Mouse (Mus musculus): Measurements from ENCODE around the gene Col6a4. TPM values are rescaled to one million over a fixed set of nuclear protein-coding genes. Genes with fewer than 3 reads are reported as not detected.

The Col6a4 gene
- polyA plus RNA-seq, 1 experiment from 2014 or later = 1.2 TPM

DNA sequence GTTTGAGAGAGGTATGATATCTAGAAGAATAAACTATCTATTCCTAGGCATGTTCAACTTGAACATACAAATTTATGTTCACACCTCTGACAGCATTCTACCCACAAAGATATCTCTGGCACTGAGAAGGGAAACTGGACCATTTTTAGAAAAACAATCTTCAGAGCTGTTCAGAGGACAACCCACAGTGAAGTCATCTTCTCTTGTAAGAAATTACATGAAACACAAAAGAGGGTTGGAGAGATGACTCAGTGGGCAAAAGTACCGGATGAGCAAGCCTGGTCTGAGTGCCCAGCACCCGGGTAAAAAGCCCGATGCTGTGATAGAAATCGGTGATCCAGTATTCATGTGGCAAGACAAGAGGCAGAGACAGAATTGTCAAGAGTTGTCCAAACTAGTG, 43.1 kb downstream of the Col6a4 start:
- 87% methylated on average over 4 of the region's 4 CpGs for WGBS
- no peaks in the 10 kb centered on the region for H3K27me3 ChIP-seq (replicated peaks)
- no peak overlapping the region for H3K4me3 ChIP-seq (replicated peaks)
- no peak overlapping the region for H3K4me2 ChIP-seq
- H3K4me1 ChIP-seq = no peaks in the 10 kb centered on the region
- no peaks in the 10 kb centered on the region for H3K9me3 ChIP-seq (replicated peaks)
- H3K9ac ChIP-seq (replicated peaks) = no peak overlapping the region
- no peak for ATAC-seq (ENCODE audit: low FRiP score)
- no peak overlapping the region for H3K27ac ChIP-seq (replicated peaks)
- no peaks in the 10 kb centered on the region for H3K36me3 ChIP-seq

DNA sequence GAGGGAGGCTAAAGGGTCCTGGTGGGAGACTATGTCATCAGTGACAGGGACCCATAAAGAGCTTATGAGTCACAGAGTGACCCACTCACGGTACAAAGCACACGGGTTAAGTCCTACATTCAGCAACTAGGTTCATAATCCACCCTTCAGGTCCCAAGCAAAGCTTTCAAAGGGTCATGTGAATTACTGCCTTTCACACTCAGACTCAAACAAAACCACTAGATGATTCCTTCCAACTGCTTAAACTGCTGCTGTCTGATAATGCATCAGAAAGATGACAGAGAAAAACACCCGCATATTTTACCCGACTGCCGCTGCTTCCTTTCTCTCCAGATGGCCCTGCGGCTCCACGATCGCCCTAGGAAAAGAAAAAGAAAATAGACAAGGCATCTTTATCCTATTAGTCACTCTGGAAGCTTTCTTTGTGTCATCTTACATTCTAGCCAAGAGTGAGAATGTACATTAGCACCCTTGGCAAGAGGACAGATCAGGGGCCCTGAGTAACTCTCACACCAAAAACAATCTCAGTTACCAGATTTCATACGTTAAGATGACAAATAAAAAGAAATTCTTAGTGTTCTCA, 52.6 kb downstream of the Col6a4 start:
- H3K27ac ChIP-seq (replicated peaks) = no peak overlapping the region

DNA sequence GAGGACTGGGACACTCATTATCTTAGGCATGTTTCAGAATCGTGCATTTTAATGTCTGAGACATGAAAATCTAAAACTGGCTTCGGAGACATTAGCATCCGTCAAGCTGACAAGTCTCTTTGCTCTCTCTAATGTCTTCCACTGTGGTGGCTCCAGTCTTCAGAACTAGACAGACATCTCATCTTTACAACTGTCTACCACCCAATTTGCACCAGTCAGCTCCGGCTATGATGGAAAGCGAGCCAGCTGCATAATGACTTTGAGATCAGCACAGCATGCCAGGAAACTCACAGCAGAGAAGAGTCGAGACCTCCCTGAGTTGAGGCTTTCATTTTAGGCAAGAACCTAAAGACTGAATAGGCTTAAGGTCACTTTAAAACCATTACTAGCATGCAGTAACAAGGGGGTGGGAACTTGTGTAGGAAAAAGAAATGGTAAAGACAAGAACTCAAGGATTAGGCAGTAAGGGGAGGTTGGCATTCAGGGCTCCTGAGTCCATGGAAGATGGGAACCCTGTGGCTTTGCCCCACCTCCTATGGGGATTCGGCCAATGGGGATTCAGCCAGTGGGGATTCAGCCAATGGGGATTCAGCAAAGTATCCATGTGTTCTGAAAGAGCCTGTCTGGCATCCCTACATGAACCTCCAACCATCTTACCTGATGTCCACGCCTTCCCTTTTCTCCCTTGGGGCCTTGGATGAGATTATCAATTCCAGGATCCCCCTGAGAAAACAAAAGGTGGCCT, 56.5 kb downstream of the Col6a4 start:
- no peak overlapping the region for H3K4me2 ChIP-seq
- H3K4me3 ChIP-seq (replicated peaks) = no peak overlapping the region
- H3K36me3 ChIP-seq = no peaks in the 10 kb centered on the region
- H3K4me1 ChIP-seq = no peaks in the 10 kb centered on the region
- 82% methylated on average over 8 of the region's 8 CpGs for WGBS
- ATAC-seq (ENCODE audit: low FRiP score) = no peak
- H3K27me3 ChIP-seq (replicated peaks) = no peaks in the 10 kb centered on the region
- no peak overlapping the region for H3K27ac ChIP-seq (replicated peaks)
- H3K9ac ChIP-seq (replicated peaks) = no peak overlapping the region
- no peaks in the 10 kb centered on the region for H3K9me3 ChIP-seq (replicated peaks)

More for the DNA sequence above, 52.6 kb downstream of the Col6a4 start:
- Histone ChIP-seq H3K9me3 (replicated peaks) (no peaks in the 10 kb centered on the region), H3K4me2 (no peak overlapping the region), H3K4me1 (no peaks in the 10 kb centered on the region), H3K36me3 (no peaks in the 10 kb centered on the region), H3K9ac (replicated peaks) (no peak overlapping the region), H3K4me3 (replicated peaks) (no peak overlapping the region), H3K27me3 (replicated peaks) (no peaks in the 10 kb centered on the region)
- no peak for ATAC-seq (ENCODE audit: low FRiP score)
- WGBS = 71% methylated on average over 9 of the region's 9 CpGs

DNA sequence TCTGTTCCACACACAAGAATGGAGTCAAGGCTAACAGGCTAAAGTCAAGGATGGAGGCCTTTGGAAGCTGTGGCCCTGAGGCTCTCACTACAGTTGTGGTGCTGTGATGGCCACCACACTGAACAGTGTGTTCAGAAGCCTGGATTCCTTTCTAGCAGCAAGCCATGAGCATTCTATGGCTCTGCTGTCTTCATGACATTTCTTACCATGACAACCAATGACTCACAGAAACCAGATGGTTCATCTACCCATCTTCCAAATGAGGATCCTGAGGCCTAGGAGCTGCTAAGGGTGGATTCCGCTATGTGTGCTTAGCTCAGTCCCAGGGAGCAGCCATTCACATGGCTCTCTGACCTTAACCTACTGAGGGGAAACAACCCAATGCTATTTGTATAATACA, 57.3 kb downstream of the Col6a4 start:
- Histone ChIP-seq H3K4me1 (no peaks in the 10 kb centered on the region), H3K9me3 (replicated peaks) (no peaks in the 10 kb centered on the region), H3K36me3 (no peaks in the 10 kb centered on the region), H3K27me3 (replicated peaks) (no peaks in the 10 kb centered on the region), H3K4me3 (replicated peaks) (no peak overlapping the region), H3K4me2 (no peak overlapping the region), H3K9ac (replicated peaks) (no peak overlapping the region), H3K27ac (replicated peaks) (no peak overlapping the region)
- no peak for ATAC-seq (ENCODE audit: low FRiP score)
- 73% methylated on average over 1 of the region's 1 CpGs for WGBS

DNA sequence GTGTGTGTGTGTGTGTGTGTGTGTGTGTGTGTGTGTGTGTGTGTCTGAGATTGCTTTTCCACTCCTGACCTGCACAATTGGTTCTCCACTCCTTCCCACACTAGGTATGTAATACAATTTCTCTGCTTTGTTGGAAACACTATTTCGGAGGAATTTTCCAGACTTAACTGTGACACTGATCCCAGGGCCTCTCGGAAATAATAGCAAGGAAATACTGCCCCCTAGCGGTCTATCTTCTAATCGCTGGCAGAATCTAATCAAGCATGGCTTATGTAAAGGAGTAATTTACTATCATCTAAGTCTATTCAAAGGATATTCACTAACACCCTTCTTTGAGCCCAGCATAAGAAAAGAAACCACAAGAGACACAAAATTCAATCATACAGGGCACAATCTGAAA, 57.7 kb downstream of the Col6a4 start:
- Histone ChIP-seq H3K27me3 (replicated peaks) (no peaks in the 10 kb centered on the region), H3K4me2 (no peak overlapping the region), H3K4me1 (no peaks in the 10 kb centered on the region), H3K9ac (replicated peaks) (no peak overlapping the region), H3K9me3 (replicated peaks) (no peaks in the 10 kb centered on the region), H3K27ac (replicated peaks) (no peak overlapping the region), H3K4me3 (replicated peaks) (no peak overlapping the region), H3K36me3 (no peaks in the 10 kb centered on the region)
- 7% methylated on average over 4 of the region's 4 CpGs for WGBS
- no peak for ATAC-seq (ENCODE audit: low FRiP score)

DNA sequence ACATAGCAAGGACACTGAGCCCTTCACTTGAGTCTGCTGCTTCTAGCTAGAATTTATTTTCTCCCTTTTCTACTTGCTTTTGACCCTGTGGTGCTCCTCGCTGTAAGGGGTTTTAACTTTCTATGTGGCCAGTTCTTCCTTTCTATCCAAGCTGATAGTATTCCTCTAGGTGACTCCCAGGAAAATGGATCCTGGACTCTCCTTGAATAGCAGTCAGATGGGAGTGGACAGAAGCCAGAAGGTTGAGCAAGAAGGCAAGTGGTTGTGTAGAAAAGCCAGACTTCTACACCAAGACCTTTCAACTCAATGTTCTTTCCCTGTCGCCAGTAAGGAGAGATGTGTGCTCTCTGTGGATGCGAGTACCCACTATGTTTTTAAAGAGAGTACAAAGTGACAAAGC, 80.9 kb downstream of the Col6a4 start:
- Histone ChIP-seq H3K4me2 (no peak overlapping the region), H3K27ac (replicated peaks) (no peak overlapping the region), H3K9ac (replicated peaks) (no peak overlapping the region), H3K4me1 (no peaks in the 10 kb centered on the region), H3K27me3 (replicated peaks) (no peaks in the 10 kb centered on the region), H3K36me3 (no peaks in the 10 kb centered on the region), H3K9me3 (replicated peaks) (no peaks in the 10 kb centered on the region), H3K4me3 (replicated peaks) (no peak overlapping the region)
- no peak for ATAC-seq (ENCODE audit: low FRiP score)
- WGBS = 93% methylated on average over 3 of the region's 3 CpGs

DNA sequence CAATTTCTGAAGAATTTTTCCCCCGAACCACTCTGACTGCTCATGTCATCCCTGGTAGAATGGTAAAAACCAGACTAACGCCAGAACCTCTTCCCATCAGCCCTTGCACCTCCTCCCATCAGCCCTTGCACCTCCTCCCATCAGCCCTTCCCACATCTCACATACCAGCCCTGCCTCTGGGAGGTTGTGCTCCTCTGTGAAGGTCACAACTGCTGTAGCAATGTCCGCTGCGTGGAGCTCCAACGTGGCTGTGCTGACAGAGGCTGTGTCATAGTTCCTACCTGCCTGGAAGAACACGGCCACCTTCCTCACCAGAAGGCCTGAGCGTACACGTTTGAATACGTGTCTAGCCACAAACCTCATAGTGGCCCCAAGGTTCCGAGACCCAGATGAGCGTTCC, 83.4 kb downstream of the Col6a4 start:
- no peaks in the 10 kb centered on the region for H3K9me3 ChIP-seq (replicated peaks)
- H3K9ac ChIP-seq (replicated peaks) = no peak overlapping the region
- H3K27ac ChIP-seq (replicated peaks) = no peak overlapping the region
- no peak overlapping the region for H3K4me2 ChIP-seq
- WGBS = 89% methylated on average over 11 of the region's 11 CpGs
- no peak for ATAC-seq (ENCODE audit: low FRiP score)
- H3K36me3 ChIP-seq = no peaks in the 10 kb centered on the region
- H3K4me1 ChIP-seq = no peaks in the 10 kb centered on the region
- H3K4me3 ChIP-seq (replicated peaks) = no peak overlapping the region
- no peaks in the 10 kb centered on the region for H3K27me3 ChIP-seq (replicated peaks)

DNA sequence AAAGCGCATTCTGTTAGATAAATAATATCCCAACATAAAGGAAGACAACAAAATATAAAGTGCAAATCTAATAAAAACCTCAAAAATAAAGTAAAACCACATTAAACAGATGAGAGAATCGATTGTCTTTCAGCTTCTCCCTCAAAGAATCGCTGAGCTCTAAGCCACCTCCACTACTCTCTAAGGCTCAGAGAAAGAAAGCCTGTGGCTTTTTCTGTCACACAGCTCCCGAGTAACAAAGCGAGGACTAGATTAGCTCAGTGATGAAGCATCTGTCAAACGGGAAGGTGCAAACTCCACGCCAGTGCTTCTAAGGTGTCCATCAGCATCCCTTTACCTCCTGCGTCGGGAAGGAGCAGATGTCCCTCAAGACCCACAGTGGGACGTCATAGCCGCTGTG, 98.6 kb downstream of the Col6a4 start:
- Histone ChIP-seq H3K9me3 (replicated peaks) (no peaks in the 10 kb centered on the region), H3K27me3 (replicated peaks) (no peaks in the 10 kb centered on the region), H3K27ac (replicated peaks) (no peak overlapping the region), H3K9ac (replicated peaks) (no peak overlapping the region), H3K4me2 (no peak overlapping the region), H3K4me1 (no peaks in the 10 kb centered on the region), H3K36me3 (no peaks in the 10 kb centered on the region), H3K4me3 (replicated peaks) (no peak overlapping the region)
- no peak for ATAC-seq (ENCODE audit: low FRiP score)
- 63% methylated on average over 11 of the region's 11 CpGs for WGBS

DNA sequence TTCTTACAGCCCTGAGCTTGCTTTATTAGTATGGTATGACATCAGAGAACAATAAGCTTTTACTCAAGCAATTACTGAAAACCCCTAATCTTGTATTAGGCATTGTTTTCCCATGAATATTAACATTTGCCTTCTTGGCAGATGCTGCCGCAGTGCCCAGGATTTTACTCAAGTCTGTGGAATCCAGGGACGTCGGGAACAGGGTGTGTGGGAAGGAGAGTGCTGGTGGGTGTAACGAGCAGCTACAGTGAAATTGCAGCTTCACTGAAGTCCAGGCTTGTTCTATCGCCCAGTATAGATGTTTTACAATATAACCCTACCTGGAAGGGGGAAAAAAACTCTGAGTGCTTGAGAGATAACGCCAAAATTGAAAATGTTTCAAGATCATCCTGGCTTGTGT, 104.2 kb downstream of the Col6a4 start:
- 75% methylated on average over 6 of the region's 6 CpGs for WGBS
- Histone ChIP-seq H3K9me3 (replicated peaks) (no peaks in the 10 kb centered on the region), H3K4me2 (no peak overlapping the region), H3K4me3 (replicated peaks) (no peak overlapping the region), H3K27me3 (replicated peaks) (no peaks in the 10 kb centered on the region), H3K27ac (replicated peaks) (no peak overlapping the region), H3K36me3 (no peaks in the 10 kb centered on the region), H3K9ac (replicated peaks) (no peak overlapping the region), H3K4me1 (no peaks in the 10 kb centered on the region)
- no peak for ATAC-seq (ENCODE audit: low FRiP score)

DNA sequence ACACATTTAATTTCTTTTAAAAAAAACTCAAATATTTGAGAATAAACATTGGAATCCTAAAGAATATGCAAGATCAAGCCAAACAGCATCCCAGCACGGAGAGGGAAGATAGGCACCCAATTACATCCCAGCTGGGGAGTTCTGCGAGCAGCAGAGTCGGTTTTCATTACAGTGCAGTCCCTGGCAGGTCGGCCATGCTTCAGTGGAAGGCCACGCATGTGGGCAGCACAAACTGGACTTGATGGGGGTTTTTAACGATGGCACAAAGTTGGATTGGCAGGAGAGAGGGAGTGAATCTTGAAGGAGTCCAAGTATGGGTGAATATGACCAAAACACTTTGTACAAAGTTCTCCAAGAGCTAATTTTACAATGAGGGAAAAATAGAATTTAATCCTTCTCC, 106.5 kb downstream of the Col6a4 start:
- Histone ChIP-seq H3K27me3 (replicated peaks) (no peaks in the 10 kb centered on the region), H3K4me3 (replicated peaks) (no peak overlapping the region), H3K4me2 (no peak overlapping the region), H3K36me3 (no peaks in the 10 kb centered on the region), H3K9me3 (replicated peaks) (no peaks in the 10 kb centered on the region), H3K27ac (replicated peaks) (no peak overlapping the region), H3K9ac (replicated peaks) (no peak overlapping the region), H3K4me1 (0 out of 2 replicates have a peak, but pooled peaks cover 4% of the 10 kb centered on the region)
- ATAC-seq (ENCODE audit: low FRiP score) = no peak
- WGBS = 79% methylated on average over 6 of the region's 6 CpGs

DNA sequence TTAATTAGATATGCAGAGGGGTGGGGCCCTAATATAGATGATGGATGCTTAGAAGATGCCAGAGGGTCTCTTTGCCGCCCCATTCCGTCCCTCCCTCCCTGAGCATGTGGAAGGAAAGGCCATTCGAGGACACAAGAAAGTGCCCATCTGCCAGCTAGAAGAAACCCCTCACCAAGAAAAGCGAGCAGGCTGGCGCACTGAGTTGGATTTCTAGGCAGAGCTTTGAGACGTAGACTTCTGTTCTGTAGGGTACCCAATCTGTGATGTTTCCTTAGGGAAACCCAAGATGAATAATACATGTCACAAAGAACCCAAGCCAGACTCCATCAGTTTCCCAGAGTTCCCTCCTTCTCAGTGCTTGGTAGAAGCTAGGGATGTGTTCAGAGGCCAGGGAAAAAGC, 107.1 kb downstream of the Col6a4 start:
- no peak for ATAC-seq (ENCODE audit: low FRiP score)
- Histone ChIP-seq H3K4me2 (no peak overlapping the region), H3K27ac (replicated peaks) (no peak overlapping the region), H3K27me3 (replicated peaks) (no peaks in the 10 kb centered on the region), H3K4me1 (peaks cover 8% of the 10 kb centered on the region; the same call in 1 of the 2 replicates), H3K9me3 (replicated peaks) (no peaks in the 10 kb centered on the region), H3K9ac (replicated peaks) (no peak overlapping the region), H3K4me3 (replicated peaks) (no peak overlapping the region), H3K36me3 (no peaks in the 10 kb centered on the region)
- WGBS = 79% methylated on average over 6 of the region's 6 CpGs

DNA sequence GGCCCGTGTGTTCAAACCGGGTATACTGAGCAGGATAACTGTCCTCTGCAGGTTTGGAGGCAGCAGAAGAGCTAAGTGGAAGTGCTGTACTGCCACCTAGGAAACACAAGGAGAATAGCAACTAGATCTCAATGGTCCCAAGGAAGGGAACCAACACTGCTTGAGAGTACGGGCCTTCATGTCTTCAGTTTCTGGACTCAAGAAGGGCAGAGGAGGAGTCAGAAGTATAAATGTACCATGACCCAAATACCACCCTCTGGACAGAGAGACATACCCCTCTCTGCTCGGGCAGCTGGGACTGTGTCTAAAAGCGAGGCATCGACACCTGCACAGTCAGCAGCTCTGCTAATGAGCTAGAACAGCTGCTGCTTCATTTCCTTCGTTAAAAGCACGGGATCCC, 108.5 kb downstream of the Col6a4 start:
- 52% methylated on average over 8 of the region's 8 CpGs for WGBS
- Histone ChIP-seq H3K27me3 (replicated peaks) (no peaks in the 10 kb centered on the region), H3K4me1 (peaks cover 8% of the 10 kb centered on the region; the same call in 1 of the 2 replicates), H3K9ac (replicated peaks) (no peak overlapping the region), H3K36me3 (no peaks in the 10 kb centered on the region), H3K27ac (replicated peaks) (no peak overlapping the region), H3K9me3 (replicated peaks) (no peaks in the 10 kb centered on the region), H3K4me3 (replicated peaks) (no peak overlapping the region), H3K4me2 (no peak overlapping the region)
- ATAC-seq (ENCODE audit: low FRiP score) = no peak
